Mouse (Mus musculus) CH12.LX (cell line): Measurements from ENCODE around the gene Gm11127. TPM values are rescaled to one million over a fixed set of nuclear protein-coding genes. Genes with fewer than 3 reads are reported as not detected.

Experiments
- DNase-seq: peaks from one replicate; pipeline ENCODE4 v3.0.0-alpha.2; 2013; ENCODE audit errors: extremely low read depth
- H3K27ac ChIP-seq: 2 replicates; pipeline ENCODE4 v1.5.1; 2012; ENCODE audit warnings: low read depth, mild to moderate bottlenecking, control low read depth, moderate library complexity; ENCODE audit not compliant: insufficient read depth
- H3K27me3 ChIP-seq: replicated peaks from 2 replicates; pipeline ENCODE3; 2012; ENCODE audit warnings: inconsistent platforms
- H3K36me3 ChIP-seq, 2 experiments: replicated peaks in 1 of 2; 2 replicates each; pipeline versions ENCODE3 to v1.6.1; 2012; ENCODE audit warnings: inconsistent platforms in 1 of 2, low read length in 1 of 2, mild to moderate bottlenecking in 1 of 2, mixed read lengths in 1 of 2, moderate library complexity in 1 of 2; ENCODE audit not compliant: control insufficient read depth in 1 of 2, insufficient read depth in 1 of 2
- H3K4me1 ChIP-seq, 2 experiments: 2 replicates each; pipeline ENCODE4 v1.6.1; 2012; ENCODE audit warnings: inconsistent platforms in 1 of 2, moderate library complexity in 1 of 2; ENCODE audit not compliant: insufficient read depth in 2 of 2, control insufficient read depth in 1 of 2
- H3K4me2 ChIP-seq: 2 replicates; pipeline ENCODE4 v1.6.1; 2012; ENCODE audit warnings: low read depth, mild to moderate bottlenecking, control low read depth; ENCODE audit not compliant: poor library complexity, insufficient read depth, severe bottlenecking
- H3K4me3 ChIP-seq, 3 experiments: fragments of 150-350 bp in 1 of 3; sonication (generic) in 1 of 3; replicated peaks in 1 of 3; 2 replicates each; pipeline versions ENCODE3 to v1.5.1; 2011 to 2012; ENCODE audit warnings: low read depth in 2 of 3, low read length in 2 of 3, mild to moderate bottlenecking in 2 of 3, moderate library complexity in 2 of 3, control low read depth in 1 of 3, improper control_type of control experiment in 1 of 3, inconsistent platforms in 1 of 3, mixed read lengths in 1 of 3; ENCODE audit not compliant: poor library complexity in 1 of 3
- H3K79me2 ChIP-seq: replicated peaks from 2 replicates; pipeline ENCODE4 v1.6.1; 2012; ENCODE audit warnings: mild to moderate bottlenecking, moderate library complexity; ENCODE audit not compliant: control insufficient read depth, poor library complexity, insufficient read depth, severe bottlenecking; ENCODE audit errors: extremely low read depth
- H3K9ac ChIP-seq: 2 replicates; pipeline ENCODE4 v1.6.1; 2012; ENCODE audit warnings: low read depth, mild to moderate bottlenecking, control low read depth, moderate library complexity; ENCODE audit not compliant: insufficient read depth
- H3K9me3 ChIP-seq: replicated peaks from 2 replicates; pipeline ENCODE3; 2012; ENCODE audit warnings: low read length, inconsistent platforms, mixed read lengths
- E2F4 ChIP-seq: IDR thresholded peaks from 2 replicates; pipeline ENCODE4 v1.6.1; 2011; ENCODE audit warnings: low read depth, low read length, improper control_type of control experiment; ENCODE audit not compliant: insufficient replicate concordance
- EP300 ChIP-seq: IDR thresholded peaks from 2 replicates; pipeline ENCODE4 v1.6.1; 2011; ENCODE audit warnings: low read length, improper control_type of control experiment
- GABPA ChIP-seq: IDR thresholded peaks from 2 replicates; pipeline ENCODE4 v1.6.1; 2012; ENCODE audit warnings: low read depth, low read length, improper control_type of control experiment, inconsistent platforms; ENCODE audit not compliant: insufficient replicate concordance
- JUN ChIP-seq: IDR thresholded peaks from 2 replicates; pipeline ENCODE4 v1.6.1; 2011; ENCODE audit warnings: low read depth, mild to moderate bottlenecking, low read length, improper control_type of control experiment, moderate library complexity; ENCODE audit not compliant: insufficient read depth
- MAZ ChIP-seq: IDR thresholded peaks from 2 replicates; pipeline ENCODE4 v1.6.1; 2012; ENCODE audit warnings: low read depth, mild to moderate bottlenecking, inconsistent platforms, low read length, improper control_type of control experiment, moderate library complexity
- MEF2A ChIP-seq: IDR thresholded peaks from 2 replicates; pipeline ENCODE4 v1.6.1; 2014; ENCODE audit warnings: low read depth, mild to moderate bottlenecking, inconsistent platforms, low read length, improper control_type of control experiment, borderline replicate concordance
- MXI1 ChIP-seq: IDR thresholded peaks from 2 replicates; pipeline ENCODE4 v1.6.1; 2011; ENCODE audit warnings: mild to moderate bottlenecking, low read depth, low read length, improper control_type of control experiment
- MYC ChIP-seq: IDR thresholded peaks from 2 replicates; pipeline ENCODE4 v1.6.1; 2011; ENCODE audit warnings: low read depth, mild to moderate bottlenecking, improper control_type of control experiment, low read length
- POLR2A ChIP-seq: IDR thresholded peaks from 2 replicates; pipeline ENCODE4 v1.6.1; 2011; ENCODE audit warnings: low read depth, mild to moderate bottlenecking, improper control_type of control experiment, low read length
- POLR2AphosphoS2 ChIP-seq: IDR thresholded peaks from 2 replicates; pipeline ENCODE4 v1.6.1; 2011; ENCODE audit warnings: low read depth, low read length, improper control_type of control experiment
- RCOR1 ChIP-seq: conservative IDR thresholded peaks from 2 replicates; pipeline ENCODE4 v1.6.1; 2012; ENCODE audit warnings: low read depth, mild to moderate bottlenecking, inconsistent platforms, low read length, improper control_type of control experiment
- SIN3A ChIP-seq: IDR thresholded peaks from 2 replicates; pipeline ENCODE4 v1.6.1; 2012; ENCODE audit warnings: low read length, improper control_type of control experiment, inconsistent platforms
- SMC3 ChIP-seq: IDR thresholded peaks from 2 replicates; pipeline ENCODE4 v1.6.1; 2011; ENCODE audit warnings: low read depth, low read length, improper control_type of control experiment
- UBTF ChIP-seq: IDR thresholded peaks from 2 replicates; pipeline ENCODE4 v1.6.1; 2012; ENCODE audit warnings: low read depth, mild to moderate bottlenecking, inconsistent platforms, low read length, improper control_type of control experiment, moderate library complexity
- USF1 ChIP-seq: IDR thresholded peaks from 2 replicates; pipeline ENCODE4 v1.6.1; 2014; ENCODE audit warnings: low read depth, mild to moderate bottlenecking, inconsistent platforms, low read length, improper control_type of control experiment
- USF2 ChIP-seq: conservative IDR thresholded peaks from 2 replicates; pipeline ENCODE4 v1.6.1; 2011; ENCODE audit warnings: low read depth, low read length, improper control_type of control experiment
- ZC3H11A ChIP-seq: IDR thresholded peaks from 2 replicates; pipeline ENCODE4 v1.6.1; 2012; ENCODE audit warnings: low read depth, mild to moderate bottlenecking, inconsistent platforms, low read length, improper control_type of control experiment
- ZKSCAN1 ChIP-seq: IDR thresholded peaks from 2 replicates; pipeline ENCODE4 v1.6.1; 2012; ENCODE audit warnings: low read depth, inconsistent platforms, low read length, improper control_type of control experiment, borderline replicate concordance
- dilution Hi-C: fragments of 300-500 bp; cut with MboI; formaldehyde crosslinking; loops from 2 replicates; pipeline ENCODE4 v1.14.3; 2020; ENCODE audit warnings: low sequenced_read_pairs; ENCODE audit not compliant: extremely low pct_unique_long_range_greater_than_20kb, extremely low pct_ligation_motif_present
- in situ Hi-C: fragments of 300-500 bp; cut with MboI; formaldehyde crosslinking; loops from 3 replicates; pipeline ENCODE4 v1.14.3; 2019; ENCODE audit warnings: low sequenced_read_pairs, low pct_ligation_motif_present, low pct_unique_long_range_greater_than_20kb, mixed read lengths
- polyA plus RNA-seq: library from polyadenylated mRNA; unstranded; fragments of >175 nt; gene quantifications from 2 replicates; pipeline ENCODE4 v1.2.1, GENCODE M21; 2012; ENCODE audit warnings: low read depth; ENCODE audit not compliant: insufficient read length
- total RNA-seq, 2 experiments: library from RNA; depleted of rRNA; stranded (reverse); fragments of 300-350 nt in 1 of 2; fragments of >200 nt in 1 of 2; gene quantifications; 2 replicates each; pipeline ENCODE4 v1.2.3; 2012 to 2014

The Gm11127 gene
- total and polyA plus RNA-seq, 3 experiments = 0.27 to 25.1 (median 2.0) TPM

DNA sequence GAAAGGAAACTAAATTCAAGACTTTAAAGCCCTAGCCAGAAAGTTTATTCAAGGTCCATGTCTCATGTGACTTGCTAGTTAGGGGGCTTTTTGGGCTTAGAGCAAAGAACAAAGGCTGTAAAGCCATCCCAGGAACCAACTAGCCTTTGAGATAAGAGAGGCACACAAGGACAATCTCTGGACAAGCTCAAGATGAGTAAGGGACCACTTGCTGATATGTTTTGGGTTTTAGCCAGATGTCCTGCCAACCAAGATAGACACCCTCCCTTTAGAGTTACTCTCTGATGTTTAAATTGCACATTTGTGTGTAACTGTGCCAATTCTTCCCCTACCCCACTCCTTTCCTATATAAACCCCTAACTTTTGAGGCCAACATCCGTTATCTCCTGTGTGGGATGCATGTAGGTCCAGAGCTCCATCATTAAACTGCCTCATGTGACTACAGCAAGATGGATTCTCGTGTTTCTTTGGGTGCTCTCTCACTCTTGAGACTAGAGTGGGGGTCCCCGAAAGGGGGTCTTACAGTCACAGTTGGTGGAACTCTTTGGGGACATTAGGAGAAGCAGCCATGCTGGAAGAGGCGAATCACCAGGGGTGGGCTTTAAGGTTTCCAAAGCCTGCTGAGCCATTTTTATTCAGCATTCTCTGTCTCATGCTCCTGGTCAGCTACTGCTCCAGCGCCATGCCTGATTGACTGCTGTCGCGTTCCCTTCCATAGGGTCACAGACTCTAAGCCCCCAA lies 29.1 kb downstream of the Gm11127 start:
- peaks cover 10 to 38% of the 10 kb centered on the region in 2 experiments for H3K36me3 ChIP-seq
- TF ChIP-seq RCOR1 (no peak), MEF2A (no peak), EP300 (no peak), MXI1 (no peak), SMC3 (no peak), ZC3H11A (no peak), POLR2A (no peak)
- H3K4me1 ChIP-seq = peaks cover 0 to 2% of the 10 kb centered on the region in 2 experiments; a peak in 2 of 4 replicates
- dilution Hi-C loops = no loop called here
- no peaks in the 10 kb centered on the region for H3K27me3 ChIP-seq
- in situ Hi-C loops = no loop called here
- H3K4me2 ChIP-seq = no peak overlapping the region
- H3K9me3 ChIP-seq = peaks cover 18% of the 10 kb centered on the region
- no peak for DNase-seq
- H3K4me3 ChIP-seq = no peak overlapping the region
- H3K79me2 ChIP-seq = peaks cover 25% of the 10 kb centered on the region
- no peak overlapping the region for H3K27ac ChIP-seq
- no peak overlapping the region for H3K9ac ChIP-seq

DNA sequence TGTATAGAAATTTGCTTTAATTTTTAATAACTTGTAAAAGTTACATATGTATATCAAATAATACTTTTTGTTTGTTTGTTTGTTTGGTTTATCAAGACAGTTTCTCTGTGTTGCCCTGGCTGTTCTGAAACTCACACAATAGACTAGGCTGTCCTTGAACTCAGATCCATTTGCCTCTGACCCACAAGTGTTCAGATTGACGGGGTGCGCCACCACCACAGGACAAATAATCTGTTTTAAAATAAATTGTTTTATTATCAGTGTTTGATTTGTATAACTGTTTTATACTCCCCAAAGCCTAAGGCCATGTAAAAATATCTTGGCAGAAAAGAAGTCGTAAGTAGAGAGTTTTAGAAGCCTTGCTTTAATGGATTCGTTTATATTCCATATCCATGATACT lies 30.5 kb downstream of the Gm11127 start:
- peaks cover 18% of the 10 kb centered on the region for H3K9me3 ChIP-seq
- in situ Hi-C loops = no loop called here
- H3K4me3 ChIP-seq = no peak overlapping the region
- H3K36me3 ChIP-seq = peaks cover 10 to 49% of the 10 kb centered on the region in 2 experiments
- H3K4me2 ChIP-seq = no peak overlapping the region
- DNase-seq = no peak
- H3K27ac ChIP-seq = no peak overlapping the region
- no peaks in the 10 kb centered on the region for H3K27me3 ChIP-seq
- no peak overlapping the region for H3K9ac ChIP-seq
- peaks cover 5 to 16% of the 10 kb centered on the region in 2 experiments; a peak in 3 of 4 replicates for H3K4me1 ChIP-seq
- dilution Hi-C loops = no loop called here
- H3K79me2 ChIP-seq = peaks cover 29% of the 10 kb centered on the region
- TF ChIP-seq ZKSCAN1 (no peak), MYC (no peak), SIN3A (no peak), UBTF (no peak), MAZ (no peak), GABPA (no peak), ZC3H11A (no peak), USF1 (no peak), SMC3 (no peak), POLR2AphosphoS2 (no peak), E2F4 (no peak), USF2 (no peak), JUN (no peak)
